Mouse (Mus musculus): Measurements from ENCODE around the gene Gm28308.
A peak's percentile ranks its signal among the peaks of the same experiment; 100 is the strongest.

Gene Gm28308

GRCm38 (mm10) chr6:52156551-52157200 lies 56.5 kb downstream of the Gm28308 start:
- no peak for DNase-seq (ENCODE audit: low read depth, low spot score)

DNA sequence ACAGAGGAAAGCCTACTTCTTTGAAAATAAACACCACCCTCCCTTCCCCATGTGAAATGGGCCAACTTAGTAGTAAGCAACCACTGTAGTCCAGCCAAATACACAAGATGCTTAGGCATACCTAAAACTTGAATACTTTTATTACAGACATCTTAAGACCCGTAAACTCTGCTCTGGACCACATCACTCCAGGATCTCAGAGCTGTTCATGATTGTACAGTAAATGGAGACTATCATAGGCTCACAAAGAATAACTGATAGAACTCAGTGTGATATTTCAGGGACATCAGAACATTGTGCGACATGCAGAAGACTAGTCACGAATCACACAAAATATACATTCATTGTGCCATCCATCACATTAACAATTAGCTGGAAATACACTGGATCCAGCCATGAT lies 57.7 kb downstream of the Gm28308 start:
- DNase-seq (ENCODE audit: low read depth, low spot score): no peak

DNA sequence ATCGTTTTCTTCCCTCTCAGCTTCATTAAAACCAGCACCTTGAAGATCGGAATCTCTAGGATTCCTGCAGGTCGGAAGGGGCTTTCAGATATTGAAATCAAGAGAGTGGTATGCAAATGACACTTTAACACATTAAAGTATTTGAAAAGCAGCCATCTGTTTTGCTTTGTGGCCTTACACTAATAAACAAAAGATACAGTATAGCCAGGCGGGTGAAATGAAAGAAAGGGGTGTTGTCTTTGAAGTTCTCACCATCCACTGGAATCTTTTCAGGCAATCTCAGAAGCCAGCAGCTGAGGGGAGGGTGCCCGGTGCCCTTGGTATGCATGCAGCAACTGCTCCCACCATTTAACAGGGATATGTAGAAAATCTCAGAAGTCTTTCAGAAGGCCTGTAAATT lies 59.1 kb downstream of the Gm28308 start:
- DNase-seq (ENCODE audit: low read depth, low spot score): no peak

- no peak for DNase-seq (ENCODE audit: low read depth, low spot score)
Measured at GRCm38 (mm10) chr6:52153270-52153669, 59.9 kb downstream of the Gm28308 start.

GRCm38 (mm10) chr6:52152226-52153193 lies 60.6 kb downstream of the Gm28308 start:
- no peak for DNase-seq (ENCODE audit: low read depth, low spot score)

- DNase-seq (ENCODE audit: low read depth, low spot score): no peak
Measured at GRCm38 (mm10) chr6:52151571-52151970, 61.6 kb downstream of the Gm28308 start.

DNA sequence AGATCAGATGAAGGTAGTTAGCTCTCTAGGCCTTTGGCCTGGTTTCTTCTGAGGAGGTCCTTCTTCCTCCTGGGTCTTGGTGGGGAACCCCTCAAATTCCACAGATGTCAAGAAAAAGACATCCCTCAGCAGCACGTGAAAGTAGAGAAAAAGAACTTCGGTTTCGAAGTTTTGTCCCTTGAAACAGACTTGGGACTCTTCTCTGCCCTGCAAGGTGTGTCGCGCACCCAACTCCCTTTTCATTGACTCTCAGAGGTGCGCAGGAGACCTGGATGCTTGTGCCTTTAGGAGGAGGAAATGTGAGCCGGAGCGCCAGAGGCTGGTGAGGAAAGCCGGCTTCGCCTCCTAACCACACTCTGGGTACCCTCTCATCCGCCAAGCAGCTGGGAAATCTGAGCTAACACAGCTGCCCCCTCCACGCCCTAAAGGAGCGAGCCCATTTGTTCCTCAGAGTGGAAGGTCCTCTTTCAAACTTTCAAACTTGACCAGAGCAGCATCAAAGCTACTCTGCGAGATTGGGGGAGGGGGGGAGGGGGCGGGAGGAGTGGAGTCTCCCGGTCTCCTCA lies 62.7 kb downstream of the Gm28308 start:
- DNase-seq (ENCODE audit: low read depth, low spot score): no peak

DNA sequence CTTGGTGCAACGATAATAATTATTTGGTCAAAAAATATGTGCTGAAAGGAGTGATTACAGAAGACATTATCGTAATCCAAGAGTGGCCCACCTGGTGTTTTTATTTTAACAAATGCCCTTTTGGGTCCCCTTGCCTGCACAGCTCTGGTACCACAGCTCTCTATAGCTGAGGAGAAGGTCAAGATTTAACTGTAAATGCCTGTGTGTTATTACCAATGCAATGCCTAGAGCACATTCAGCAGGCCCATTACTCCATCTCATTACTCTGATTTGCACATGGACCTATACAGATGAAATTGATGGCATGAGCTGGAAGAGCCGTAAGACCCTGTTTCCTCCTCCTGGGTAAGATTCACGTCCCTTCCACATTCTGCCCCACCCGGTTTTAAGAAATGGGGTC lies 74.0 kb downstream of the Gm28308 start:
- no peak for DNase-seq (ENCODE audit: low read depth, low spot score)

DNA sequence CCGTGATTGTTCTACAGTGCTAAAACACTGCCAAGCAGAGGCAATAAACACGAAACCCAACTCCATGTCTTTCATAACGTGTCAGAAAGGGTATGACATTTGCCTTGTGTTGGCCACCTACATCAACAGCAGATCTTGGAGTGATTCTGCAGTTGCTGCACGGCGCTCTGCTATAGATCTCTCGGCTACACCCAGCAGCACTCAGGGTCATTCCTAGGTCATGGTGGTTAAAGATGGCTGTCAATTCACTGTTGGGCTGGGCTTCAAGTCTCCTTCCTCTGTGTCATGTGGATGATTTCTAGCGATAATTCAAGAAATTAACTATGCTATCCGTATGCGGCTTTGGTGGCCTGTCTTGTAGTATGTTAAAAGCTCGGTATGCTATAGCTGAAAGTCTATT lies 74.6 kb downstream of the Gm28308 start:
- DNase-seq (ENCODE audit: low read depth, low spot score): no peak

- DNase-seq (ENCODE audit: low read depth, low spot score): no peak
Measured at GRCm38 (mm10) chr6:52137841-52138535, 75.2 kb downstream of the Gm28308 start.

DNA sequence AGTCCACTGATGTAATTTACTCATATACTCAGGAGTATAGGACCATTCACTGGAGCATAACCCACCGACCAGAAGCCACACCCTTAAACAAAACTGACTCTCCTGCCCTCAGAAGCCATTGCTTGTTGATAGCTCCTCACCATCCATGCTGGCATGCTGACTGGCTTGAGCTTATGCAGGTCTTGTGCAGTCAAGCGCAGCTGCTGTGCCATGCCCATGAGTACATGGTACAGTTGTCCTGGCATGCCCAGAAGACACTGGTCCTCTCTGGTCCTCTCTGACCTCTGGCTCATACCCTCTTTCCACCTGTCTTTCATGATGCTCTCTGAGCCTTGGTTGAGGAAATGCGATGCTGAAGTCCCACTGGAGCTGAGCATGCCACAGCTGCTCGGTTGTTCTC lies 89.5 kb downstream of the Gm28308 start:
- DNase-seq (ENCODE audit: low read depth, low spot score): no peak

DNA sequence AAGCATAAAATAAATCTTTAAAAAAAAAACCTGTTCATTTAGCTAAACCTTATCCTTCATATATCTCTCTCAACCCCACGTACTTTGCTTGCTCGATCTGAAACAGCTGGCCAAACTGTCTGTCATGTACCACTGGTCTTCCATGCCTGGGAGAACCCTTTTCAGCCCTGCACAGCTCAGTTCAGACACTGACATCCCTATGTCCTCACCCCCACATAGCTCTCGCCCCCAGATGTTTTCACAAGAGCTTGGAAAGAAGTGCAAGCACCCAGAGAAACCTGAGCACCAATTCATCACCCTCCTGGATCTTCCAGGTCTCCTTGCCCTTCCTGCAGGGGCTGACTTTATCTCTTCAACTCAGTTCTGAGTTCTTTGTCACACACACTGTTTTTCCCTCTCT lies 92.0 kb downstream of the Gm28308 start:
- DNase-seq (ENCODE audit: low read depth, low spot score): no peak

DNA sequence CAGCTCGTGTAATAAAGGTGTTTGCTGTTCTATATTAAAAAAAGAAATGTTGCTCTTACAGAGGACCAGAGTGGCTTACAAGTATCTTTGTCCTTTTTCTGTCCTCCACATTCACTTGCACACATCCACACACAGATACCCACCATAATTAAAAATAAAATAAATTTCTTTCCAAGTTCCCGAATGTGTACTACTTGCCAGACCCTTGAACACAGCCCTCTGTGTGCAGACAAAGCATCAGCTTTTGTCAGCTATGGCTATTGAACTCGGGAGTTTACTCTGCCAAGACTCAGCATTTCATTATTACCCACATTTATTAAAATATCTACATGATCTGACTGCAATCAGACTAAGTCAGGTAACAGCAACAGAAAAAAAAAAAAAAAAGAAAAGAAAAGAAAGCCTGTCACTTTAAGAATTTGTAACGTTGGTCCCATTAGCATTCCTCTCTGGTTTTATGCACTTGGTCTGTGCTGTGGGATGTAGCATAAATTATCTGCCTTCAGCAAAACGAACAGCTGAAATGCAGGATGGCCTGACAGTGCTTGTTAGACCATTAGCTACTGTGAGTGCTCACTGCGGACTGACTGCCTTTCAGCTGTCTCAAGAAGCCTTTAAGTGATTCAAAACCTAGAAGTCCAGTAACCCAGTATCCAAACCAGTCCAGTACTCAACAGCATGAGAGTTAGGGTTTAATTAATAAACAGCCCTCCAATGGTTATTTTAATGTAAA lies 94.1 kb downstream of the Gm28308 start:
- DNase-seq (ENCODE audit: low read depth, low spot score): no peak

- DNase-seq (ENCODE audit: low read depth, low spot score): peak; percentile 79
Measured at GRCm38 (mm10) chr6:52115899-52116298, 97.2 kb downstream of the Gm28308 start.
